Mouse (Mus musculus) right cerebral cortex, postnatal 4 days (tissue): Measurements from ENCODE around the gene Wbp2.
A peak's percentile ranks its signal among the peaks of the same experiment; 100 is the strongest.

ENCODE experiments used
- DNase-seq: peaks from one replicate; pipeline ENCODE4 v3.0.0-alpha.2; 2022

The Wbp2 gene

GRCm38 (mm10) chr11:116088741-116089394 lies 2.1 kb upstream of the Wbp2 start:
- no peak for DNase-seq

- no peak for DNase-seq
These were observed 1.4 kb upstream of the Wbp2 start for GRCm38 (mm10) chr11:116088188-116088587.

- DNase-seq, result peak; percentile 85
These were observed 667 bp upstream of the Wbp2 start for GRCm38 (mm10) chr11:116087194-116088130.

- no peak for DNase-seq
These were observed 2.6 kb downstream of the Wbp2 start for GRCm38 (mm10) chr11:116084166-116084565.

- no peak for DNase-seq
These were observed 3.6 kb downstream of the Wbp2 start for GRCm38 (mm10) chr11:116083096-116083672.

- DNase-seq, result peak; percentile 50
These were observed 5.7 kb downstream of the Wbp2 start for GRCm38 (mm10) chr11:116081081-116081480.

- DNase-seq, result no peak
These were observed 7.3 kb downstream of the Wbp2 start for GRCm38 (mm10) chr11:116079511-116079910.

- no peak for DNase-seq
These were observed 8.0 kb downstream of the Wbp2 start for GRCm38 (mm10) chr11:116078676-116079320.

- no peak for DNase-seq
These were observed 8.6 kb downstream of the Wbp2 start for GRCm38 (mm10) chr11:116078221-116078620.

GRCm38 (mm10) chr11:116077446-116078204 lies 9.2 kb downstream of the Wbp2 start, which contains the start of gene Unc13d:
Gene Unc13d, minus strand, starts transcription at chr11:116077961.
- no peak for DNase-seq

GRCm38 (mm10) chr11:116076836-116077235 lies 10.0 kb downstream of the Wbp2 start:
- DNase-seq, result no peak

GRCm38 (mm10) chr11:116076266-116076540 lies 10.6 kb downstream of the Wbp2 start:
- no peak for DNase-seq

- DNase-seq, result no peak
These were observed 11.1 kb downstream of the Wbp2 start for GRCm38 (mm10) chr11:116075539-116076265.

GRCm38 (mm10) chr11:116074436-116074991 lies 12.3 kb downstream of the Wbp2 start:
- no peak for DNase-seq

GRCm38 (mm10) chr11:116072608-116073007 lies 14.2 kb downstream of the Wbp2 start:
- no peak for DNase-seq

GRCm38 (mm10) chr11:116071510-116071909 lies 15.3 kb downstream of the Wbp2 start:
- DNase-seq, result no peak

GRCm38 (mm10) chr11:116065345-116065744 lies 21.4 kb downstream of the Wbp2 start:
- no peak for DNase-seq

- DNase-seq, result no peak
These were observed 22.5 kb downstream of the Wbp2 start for GRCm38 (mm10) chr11:116064187-116064867.

GRCm38 (mm10) chr11:116063562-116063961 lies 23.2 kb downstream of the Wbp2 start:
- no peak for DNase-seq

- DNase-seq, result no peak
These were observed 24.3 kb downstream of the Wbp2 start for GRCm38 (mm10) chr11:116062521-116062920.
